Mouse (Mus musculus): ENCODE measurements around the gene Gid4. TPM values are rescaled to one million over a fixed set of nuclear protein-coding genes. Genes with fewer than 3 reads are reported as not detected.

Gene Gid4
- polyA plus RNA-seq, 1 experiment from 2014 or later = 24.8 TPM

DNA sequence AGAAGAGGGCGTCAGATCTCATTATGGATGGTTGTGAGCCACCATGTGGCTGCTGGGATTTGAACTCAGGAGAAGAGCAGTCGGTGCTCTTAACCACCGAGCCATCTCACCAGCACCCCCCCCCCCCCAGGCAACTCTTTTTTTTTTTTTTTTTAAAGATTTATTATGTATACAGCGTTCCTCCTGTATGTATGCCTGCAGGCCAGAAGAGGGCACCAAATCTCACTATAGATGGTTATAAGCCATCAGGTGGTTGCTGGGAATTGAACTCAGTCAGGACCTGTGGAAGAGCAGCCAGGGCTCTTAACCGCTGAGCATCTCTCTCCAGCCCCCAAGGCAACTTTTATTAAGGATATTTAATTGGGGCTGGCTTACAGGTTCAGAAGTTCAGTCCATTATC, 57.6 kb downstream of the Gid4 start:
- H3K9me3 ChIP-seq (replicated peaks; ENCODE audit: control insufficient read depth, low read length, poor library complexity, severe bottlenecking) = no peaks in the 10 kb centered on the region
- H3K4me3 ChIP-seq (ENCODE audit: low read depth, low read length) = no peak overlapping the region
- 76% methylated on average over 5 of the region's 5 CpGs for WGBS
- H3K36me3 ChIP-seq (ENCODE audit: control insufficient read depth, insufficient read depth, low read length) = no peaks in the 10 kb centered on the region
- ATAC-seq = no peak
- no peak overlapping the region for H3K4me2 ChIP-seq (ENCODE audit: low read length)
- H3K27ac ChIP-seq (ENCODE audit: low read length) = no peak overlapping the region
- H3K4me1 ChIP-seq (ENCODE audit: control insufficient read depth, insufficient read depth, low read length) = no peaks in the 10 kb centered on the region
- no peaks in the 10 kb centered on the region for H3K27me3 ChIP-seq (ENCODE audit: control insufficient read depth, insufficient read depth, low read depth, low read length)
- H3K9ac ChIP-seq (ENCODE audit: low read depth, low read length) = no peak overlapping the region

GRCm38 (mm10) chr11:60475668-60476362, 58.9 kb downstream of the Gid4 start:
- no peaks in the 10 kb centered on the region for H3K9me3 ChIP-seq (replicated peaks; ENCODE audit: control insufficient read depth, low read length, poor library complexity, severe bottlenecking)
- no peak overlapping the region for H3K4me3 ChIP-seq (ENCODE audit: low read depth, low read length)
- H3K9ac ChIP-seq (ENCODE audit: low read depth, low read length) = no peak overlapping the region
- ATAC-seq = no peak
- WGBS = 91% methylated on average over 5 of the region's 5 CpGs
- H3K27ac ChIP-seq (ENCODE audit: low read length) = no peak overlapping the region
- no peaks in the 10 kb centered on the region for H3K27me3 ChIP-seq (ENCODE audit: control insufficient read depth, insufficient read depth, low read depth, low read length)
- no peaks in the 10 kb centered on the region for H3K36me3 ChIP-seq (ENCODE audit: control insufficient read depth, insufficient read depth, low read length)
- no peaks in the 10 kb centered on the region for H3K4me1 ChIP-seq (ENCODE audit: control insufficient read depth, insufficient read depth, low read length)
- H3K4me2 ChIP-seq (ENCODE audit: low read length) = no peak overlapping the region

- Histone ChIP-seq H3K4me2 (ENCODE audit: low read length) (no peak overlapping the region), H3K9ac (ENCODE audit: low read depth, low read length) (no peak overlapping the region), H3K4me3 (ENCODE audit: low read depth, low read length) (no peak overlapping the region), H3K27ac (ENCODE audit: low read length) (no peak overlapping the region), H3K9me3 (replicated peaks; ENCODE audit: control insufficient read depth, low read length, poor library complexity, severe bottlenecking) (no peaks in the 10 kb centered on the region), H3K27me3 (ENCODE audit: control insufficient read depth, insufficient read depth, low read depth, low read length) (no peaks in the 10 kb centered on the region), H3K36me3 (ENCODE audit: control insufficient read depth, insufficient read depth, low read length) (no peaks in the 10 kb centered on the region), H3K4me1 (ENCODE audit: control insufficient read depth, insufficient read depth, low read length) (no peaks in the 10 kb centered on the region)
- 39% methylated on average over 17 of the region's 17 CpGs for WGBS
- no peak for ATAC-seq
These were observed 61.2 kb downstream of the Gid4 start for GRCm38 (mm10) chr11:60478121-60478520.

- no peak overlapping the region for H3K9ac ChIP-seq (ENCODE audit: low read depth, low read length)
- ATAC-seq = no peak
- no peaks in the 10 kb centered on the region for H3K4me1 ChIP-seq (ENCODE audit: control insufficient read depth, insufficient read depth, low read length)
- H3K36me3 ChIP-seq (ENCODE audit: control insufficient read depth, insufficient read depth, low read length) = no peaks in the 10 kb centered on the region
- no peaks in the 10 kb centered on the region for H3K27me3 ChIP-seq (ENCODE audit: control insufficient read depth, insufficient read depth, low read depth, low read length)
- no peak overlapping the region for H3K27ac ChIP-seq (ENCODE audit: low read length)
- 64% methylated on average over 3 of the region's 3 CpGs for WGBS
- no peak overlapping the region for H3K4me2 ChIP-seq (ENCODE audit: low read length)
- no peaks in the 10 kb centered on the region for H3K9me3 ChIP-seq (replicated peaks; ENCODE audit: control insufficient read depth, low read length, poor library complexity, severe bottlenecking)
- no peak overlapping the region for H3K4me3 ChIP-seq (ENCODE audit: low read depth, low read length)
These were observed 69.3 kb downstream of the Gid4 start for GRCm38 (mm10) chr11:60486267-60486666.

DNA sequence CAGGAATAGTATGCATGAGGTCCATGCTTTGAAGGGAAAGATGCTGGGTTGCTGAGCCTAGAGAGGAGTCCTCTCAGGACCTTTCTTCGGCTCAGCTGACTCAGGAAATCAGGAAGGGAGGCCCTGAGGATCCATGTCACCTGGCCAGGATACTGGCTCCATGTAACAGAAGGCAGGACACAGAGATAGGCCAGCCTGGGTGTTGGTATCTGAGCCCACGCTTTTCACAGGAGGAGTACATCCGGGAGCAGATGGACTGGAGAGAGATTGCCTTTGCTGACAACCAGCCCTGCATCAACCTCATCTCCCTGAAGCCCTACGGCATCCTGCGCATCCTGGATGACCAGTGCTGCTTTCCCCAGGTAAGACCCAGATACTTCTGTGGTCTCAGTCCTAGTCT, 75.8 kb downstream of the Gid4 start:
- Histone ChIP-seq H3K4me1 (ENCODE audit: control insufficient read depth, insufficient read depth, low read length) (no peaks in the 10 kb centered on the region), H3K27me3 (ENCODE audit: control insufficient read depth, insufficient read depth, low read depth, low read length) (no peaks in the 10 kb centered on the region), H3K4me2 (ENCODE audit: low read length) (no peak overlapping the region), H3K9ac (ENCODE audit: low read depth, low read length) (no peak overlapping the region), H3K36me3 (ENCODE audit: control insufficient read depth, insufficient read depth, low read length) (no peaks in the 10 kb centered on the region), H3K9me3 (replicated peaks; ENCODE audit: control insufficient read depth, low read length, poor library complexity, severe bottlenecking) (no peaks in the 10 kb centered on the region), H3K4me3 (ENCODE audit: low read depth, low read length) (no peak overlapping the region), H3K27ac (ENCODE audit: low read length) (no peak overlapping the region)
- ATAC-seq = no peak
- 95% methylated on average over 5 of the region's 5 CpGs for WGBS

DNA sequence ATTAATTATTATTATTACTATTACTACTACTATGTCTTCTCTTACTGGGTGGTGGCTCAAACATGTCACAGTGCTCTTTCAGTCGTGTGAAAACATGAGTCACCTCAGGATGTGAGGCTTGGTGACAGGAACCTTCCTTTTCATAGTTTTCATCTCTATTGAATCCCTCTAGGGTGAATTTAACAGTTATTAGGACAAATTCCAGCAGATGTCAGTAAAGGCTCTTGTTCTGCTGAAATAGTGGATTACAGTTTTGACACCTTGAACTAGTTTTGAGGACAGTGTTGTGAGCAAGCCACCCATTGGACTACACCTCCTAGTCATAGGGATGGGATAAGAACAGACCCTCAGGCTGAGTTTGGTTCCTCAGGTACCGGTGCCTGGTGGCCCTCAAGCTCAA, 78.7 kb downstream of the Gid4 start:
- no peak overlapping the region for H3K4me3 ChIP-seq (ENCODE audit: low read depth, low read length)
- H3K4me1 ChIP-seq (ENCODE audit: control insufficient read depth, insufficient read depth, low read length) = no peaks in the 10 kb centered on the region
- 64% methylated on average over 2 of the region's 2 CpGs for WGBS
- H3K27ac ChIP-seq (ENCODE audit: low read length) = no peak overlapping the region
- H3K9ac ChIP-seq (ENCODE audit: low read depth, low read length) = no peak overlapping the region
- ATAC-seq = no peak
- H3K27me3 ChIP-seq (ENCODE audit: control insufficient read depth, insufficient read depth, low read depth, low read length) = no peaks in the 10 kb centered on the region
- no peaks in the 10 kb centered on the region for H3K36me3 ChIP-seq (ENCODE audit: control insufficient read depth, insufficient read depth, low read length)
- no peaks in the 10 kb centered on the region for H3K9me3 ChIP-seq (replicated peaks; ENCODE audit: control insufficient read depth, low read length, poor library complexity, severe bottlenecking)
- H3K4me2 ChIP-seq (ENCODE audit: low read length) = no peak overlapping the region

Other genes starting within 250 kb of the Gid4 start
- gene Srebf1, start 194.6 kb upstream of the Gid4 start, polyA plus RNA-seq (2015; fragmentation: Nextera tagmentation; extraction: Ambion mirVana) = 31.9 and 34.1 TPM in 2 replicates
- 66.4 and 74.6 TPM in 2 replicates for gene Tom1l2, start 64.2 kb upstream of the Gid4 start, polyA plus RNA-seq (2015; fragmentation: Nextera tagmentation; extraction: Ambion mirVana)
- 6.6 and 7.1 TPM in 2 replicates for gene Drc3, start 63.8 kb upstream of the Gid4 start, polyA plus RNA-seq (2015; fragmentation: Nextera tagmentation; extraction: Ambion mirVana)
- gene Atpaf2, start 1.3 kb downstream of the Gid4 start, polyA plus RNA-seq (2015; fragmentation: Nextera tagmentation; extraction: Ambion mirVana) = 43.3 and 47.4 TPM in 2 replicates
- gene Drg2, start 37.4 kb downstream of the Gid4 start, polyA plus RNA-seq (2015; fragmentation: Nextera tagmentation; extraction: Ambion mirVana) = 90.8 and 91.5 TPM in 2 replicates
- 0.08 and 0.16 TPM in 2 replicates for gene Myo15, start 52.2 kb downstream of the Gid4 start, polyA plus RNA-seq (2015; fragmentation: Nextera tagmentation; extraction: Ambion mirVana)
- gene Alkbh5, start 119.2 kb downstream of the Gid4 start, polyA plus RNA-seq (2015; fragmentation: Nextera tagmentation; extraction: Ambion mirVana) = 20.3 and 22.6 TPM in 2 replicates